Mouse (Mus musculus) stomach, embryonic 14.5 days (tissue): Measurements from ENCODE around the gene Olfr427. TPM values are rescaled to one million over a fixed set of nuclear protein-coding genes. Genes with fewer than 3 reads are reported as not detected.
"Not testable (repeated sequence)": the region's sequence is repeated elsewhere in the genome, so short reads cannot be mapped to it uniquely, and the experiment has no call there.

Experiments used
- ATAC-seq: fragments of 200-750 bp; cut with Nextera tagmentation; 2 replicates; pipeline ENCODE4 v1.8.0; 2017; ENCODE audit warnings: low read depth, moderate TSS enrichment; ENCODE audit not compliant: insufficient number of reproducible peaks, insufficient read depth, low FRiP score
- H3K27ac ChIP-seq: fragments of 300-500 bp; sonication (generic); 2 replicates; pipeline ENCODE4 v1.5.1; 2014; ENCODE audit warnings: mild to moderate bottlenecking, low read length, moderate library complexity, mixed read lengths
- H3K27me3 ChIP-seq: fragments of 300-500 bp; sonication (generic); 2 replicates; pipeline ENCODE4 v1.6.1; 2014; ENCODE audit warnings: low read length, control low read depth, mixed read lengths; ENCODE audit not compliant: control insufficient read depth, insufficient read depth
- H3K36me3 ChIP-seq: fragments of 300-500 bp; sonication (generic); 2 replicates; pipeline ENCODE4 v1.6.1; 2014; ENCODE audit warnings: mild to moderate bottlenecking, control low read depth, low read length, moderate library complexity, mixed read lengths; ENCODE audit not compliant: control insufficient read depth, insufficient read depth
- H3K4me1 ChIP-seq: fragments of 300-500 bp; sonication (generic); 2 replicates; pipeline ENCODE4 v1.6.1; 2014; ENCODE audit warnings: low read length, control low read depth, mixed read lengths; ENCODE audit not compliant: control insufficient read depth, insufficient read depth
- H3K4me2 ChIP-seq: fragments of 300-500 bp; sonication (generic); replicated peaks from 2 replicates; pipeline ENCODE4 v1.6.1; 2014; ENCODE audit warnings: low read depth, low read length, control low read depth
- H3K4me3 ChIP-seq: fragments of 300-500 bp; sonication (generic); 2 replicates; pipeline ENCODE4 v1.5.1; 2014; ENCODE audit warnings: low read depth, low read length, control low read depth
- H3K9ac ChIP-seq: fragments of 300-500 bp; sonication (generic); replicated peaks from 2 replicates; pipeline ENCODE4 v1.6.1; 2014; ENCODE audit warnings: low read depth, mild to moderate bottlenecking, control low read depth, low read length, moderate library complexity, mixed read lengths
- H3K9me3 ChIP-seq: fragments of 300-500 bp; sonication (generic); 2 replicates; pipeline ENCODE4 v1.6.1; 2016; ENCODE audit warnings: low read depth, low read length, control low read depth; ENCODE audit not compliant: control insufficient read depth
- WGBS: fragments of 180-500 bp; shearing (Covaris S2); extraction: QIAGEN DNeasy Blood & Tissue Kit; methylation state at CpG from one replicate; pipeline ENCODE4 v1.1.7; 2014; 5-methylcytosine and 5-hydroxymethylcytosine counted together
- polyA plus RNA-seq: library from polyadenylated mRNA; unstranded; fragments of >200 nt; fragmentation: Nextera tagmentation; extraction: Ambion mirVana; gene quantifications from 2 replicates; pipeline ENCODE4 v1.2.1, GENCODE M21; 2014

Olfr427 gene
- not detected in 2 replicates for polyA plus RNA-seq

- Histone ChIP-seq H3K9me3 (no peaks in the 10 kb centered on the region), H3K36me3 (no peaks in the 10 kb centered on the region), H3K4me2 (no peak within 1 kb of the TSS), H3K27ac (no peak within 1 kb of the TSS), H3K9ac (no peak within 1 kb of the TSS), H3K27me3 (no peaks in the 10 kb centered on the region), H3K4me3 (no peak within 1 kb of the TSS), H3K4me1 (no peaks in the 10 kb centered on the region)
- ATAC-seq: no peak
- 92% methylated on average over 1 of the region's 1 CpGs for WGBS
These were observed at the start of gene Olfr427 for GRCm38 (mm10) chr1:174096591-174096990. TSS of gene Olfr427 (plus strand) at chr1:174096891.

- H3K4me1 ChIP-seq, H3K27ac ChIP-seq, H3K9me3 ChIP-seq, H3K4me3 ChIP-seq, H3K4me2 ChIP-seq, H3K27me3 ChIP-seq, ATAC-seq, H3K36me3 ChIP-seq, H3K9ac ChIP-seq: not testable (repeated sequence)
- 62% methylated on average over 6 of the region's 6 CpGs for WGBS
These were observed 48.5 kb upstream of the Olfr427 start for GRCm38 (mm10) chr1:174048227-174048626.

- no peak within 1 kb of the TSS for H3K9ac ChIP-seq
- no peaks in the 10 kb centered on the region for H3K36me3 ChIP-seq
- H3K9me3 ChIP-seq: no peaks in the 10 kb centered on the region
- H3K4me3 ChIP-seq: no peak within 1 kb of the TSS
- H3K27me3 ChIP-seq: no peaks in the 10 kb centered on the region
- H3K4me1 ChIP-seq: no peaks in the 10 kb centered on the region
- ATAC-seq: no peak
- no peak within 1 kb of the TSS for H3K27ac ChIP-seq
- no peak within 1 kb of the TSS for H3K4me2 ChIP-seq
- 73% methylated on average over 2 of the region's 2 CpGs for WGBS
These were observed 47.8 kb upstream of the Olfr427 start, which contains the start of gene Olfr432 for GRCm38 (mm10) chr1:174048893-174049292. TSS of gene Olfr432 (plus strand) at chr1:174049205.

GRCm38 (mm10) chr1:174049357-174049756, 47.3 kb upstream of the Olfr427 start:
- not testable (repeated sequence) for H3K4me2 ChIP-seq, H3K27ac ChIP-seq, H3K9ac ChIP-seq, H3K4me1 ChIP-seq, H3K36me3 ChIP-seq, H3K9me3 ChIP-seq, ATAC-seq, H3K4me3 ChIP-seq, H3K27me3 ChIP-seq
- 57% methylated on average over 4 of the region's 4 CpGs for WGBS

GRCm38 (mm10) chr1:174050532-174050931, 46.2 kb upstream of the Olfr427 start:
- WGBS: 83% methylated on average over 4 of the region's 4 CpGs
- Histone ChIP-seq H3K27ac (no peak overlapping the region), H3K4me1 (no peaks in the 10 kb centered on the region), H3K4me2 (no peak overlapping the region), H3K4me3 (no peak overlapping the region), H3K9me3 (no peaks in the 10 kb centered on the region), H3K27me3 (no peaks in the 10 kb centered on the region), H3K36me3 (no peaks in the 10 kb centered on the region), H3K9ac (no peak overlapping the region)
- no peak for ATAC-seq

- Histone ChIP-seq H3K9ac (no peak overlapping the region), H3K9me3 (no peaks in the 10 kb centered on the region), H3K4me3 (no peak overlapping the region), H3K27me3 (no peaks in the 10 kb centered on the region), H3K4me1 (no peaks in the 10 kb centered on the region), H3K27ac (no peak overlapping the region), H3K4me2 (no peak overlapping the region), H3K36me3 (no peaks in the 10 kb centered on the region)
- WGBS: 80% methylated on average over 4 of the region's 4 CpGs
- ATAC-seq: no peak
These were observed 45.2 kb upstream of the Olfr427 start for GRCm38 (mm10) chr1:174051515-174051914.

- no peak overlapping the region for H3K9ac ChIP-seq
- no peaks in the 10 kb centered on the region for H3K9me3 ChIP-seq
- 83% methylated on average over 5 of the region's 5 CpGs for WGBS
- H3K36me3 ChIP-seq: no peaks in the 10 kb centered on the region
- H3K27me3 ChIP-seq: no peaks in the 10 kb centered on the region
- H3K4me3 ChIP-seq: no peak overlapping the region
- no peak for ATAC-seq
- no peak overlapping the region for H3K4me2 ChIP-seq
- no peak overlapping the region for H3K27ac ChIP-seq
- no peaks in the 10 kb centered on the region for H3K4me1 ChIP-seq
These were observed 44.7 kb upstream of the Olfr427 start for GRCm38 (mm10) chr1:174051931-174052536.

- H3K4me1 ChIP-seq: no peaks in the 10 kb centered on the region
- 81% methylated on average over 3 of the region's 3 CpGs for WGBS
- H3K9ac ChIP-seq: no peak overlapping the region
- H3K4me3 ChIP-seq: no peak overlapping the region
- no peaks in the 10 kb centered on the region for H3K9me3 ChIP-seq
- no peak overlapping the region for H3K4me2 ChIP-seq
- H3K27ac ChIP-seq: no peak overlapping the region
- H3K27me3 ChIP-seq: no peaks in the 10 kb centered on the region
- H3K36me3 ChIP-seq: no peaks in the 10 kb centered on the region
- ATAC-seq: no peak
These were observed 43.7 kb upstream of the Olfr427 start for GRCm38 (mm10) chr1:174052981-174053380.

GRCm38 (mm10) chr1:174055248-174055647, 41.4 kb upstream of the Olfr427 start:
- Histone ChIP-seq H3K4me1 (no peaks in the 10 kb centered on the region), H3K36me3 (no peaks in the 10 kb centered on the region), H3K4me3 (no peak overlapping the region), H3K27ac (no peak overlapping the region), H3K9ac (no peak overlapping the region), H3K9me3 (no peaks in the 10 kb centered on the region), H3K27me3 (no peaks in the 10 kb centered on the region), H3K4me2 (no peak overlapping the region)
- ATAC-seq: no peak
- WGBS: 72% methylated on average over 2 of the region's 2 CpGs
